Mouse (Mus musculus) lung, postnatal 36 days (tissue): ENCODE data around the gene Sh3bgrl.
A peak's percentile ranks its signal among the peaks of the same experiment; 100 is the strongest.
"Not testable (repeated sequence)": the region's sequence is repeated elsewhere in the genome, so short reads cannot be mapped to it uniquely, and the experiment has no call there.

ENCODE experiments used
- DNase-seq: peaks from one replicate; pipeline ENCODE4 v3.0.0; 2022; ENCODE audit warnings: mixed read lengths

Sh3bgrl gene

DNA sequence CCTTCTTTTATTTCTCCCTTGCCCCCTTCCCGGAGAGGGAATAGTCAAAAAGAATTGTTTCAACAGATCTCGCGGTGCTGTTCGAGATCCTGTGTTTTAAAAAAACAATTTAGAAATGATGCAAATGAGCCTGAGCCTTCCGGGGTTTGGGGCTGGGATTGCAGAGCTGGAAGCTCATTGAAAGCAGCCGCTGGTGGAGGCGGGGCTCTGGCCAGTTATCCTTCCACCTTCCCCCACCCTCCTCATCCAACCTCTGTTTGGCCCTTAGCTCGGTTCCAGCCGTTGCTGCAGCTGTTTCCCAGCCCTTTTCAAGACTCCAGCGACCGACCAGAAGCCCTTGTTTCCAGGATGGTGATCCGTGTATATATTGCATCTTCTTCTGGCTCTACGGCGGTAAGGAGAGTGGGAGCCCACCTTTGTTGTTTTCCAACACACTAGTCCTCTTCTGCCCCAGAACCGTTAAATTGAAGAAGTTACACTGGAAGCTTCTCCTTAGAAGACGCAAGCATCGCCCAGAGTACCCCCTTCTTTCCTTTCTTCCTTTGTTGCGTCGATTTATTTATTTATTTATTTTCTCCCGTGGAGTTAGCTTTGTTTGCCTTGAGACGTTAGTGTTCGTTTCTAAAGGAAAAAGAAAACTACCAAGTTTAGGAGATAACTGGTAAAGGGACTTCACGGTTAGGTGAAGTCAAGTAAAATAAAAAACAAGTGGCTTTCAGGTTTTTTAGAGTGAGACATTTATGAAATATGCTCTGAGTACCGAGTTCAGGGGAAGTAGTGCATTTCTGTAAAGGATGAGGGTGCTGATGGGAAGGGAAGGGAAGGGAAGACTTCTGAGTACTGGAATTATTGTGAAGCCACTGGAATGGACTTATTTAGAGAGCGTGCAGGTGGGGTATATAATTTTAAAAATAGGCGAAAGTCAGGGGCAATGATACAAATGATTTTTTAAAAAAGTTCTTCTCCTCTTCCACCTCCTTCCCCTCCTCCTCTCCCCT lies at the start of gene Sh3bgrl:
TSS of gene Sh3bgrl (plus strand) at position 121 of the 998 bp plus-strand sequence.
- peak; percentile 91 for DNase-seq

DNA sequence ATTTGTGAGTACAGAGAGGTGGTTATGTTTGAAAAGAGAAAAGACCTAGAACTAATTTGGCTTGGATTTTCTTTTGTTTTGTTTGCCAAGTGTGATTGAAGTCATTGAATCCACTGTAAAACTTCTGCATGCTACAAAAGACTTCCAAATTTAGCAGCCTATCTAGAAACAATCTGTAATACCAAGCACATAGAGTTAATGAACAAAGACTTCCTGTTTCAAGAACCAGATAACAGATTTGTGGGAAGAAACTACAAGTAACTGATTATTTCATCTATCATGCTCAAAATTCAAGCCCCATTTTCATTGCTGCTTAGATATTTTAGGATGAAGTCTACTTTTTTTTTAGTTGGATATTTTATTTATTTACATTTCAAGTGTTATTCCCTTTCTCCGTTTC lies 47.4 kb upstream of the Sh3bgrl start:
- DNase-seq, result no peak

DNA sequence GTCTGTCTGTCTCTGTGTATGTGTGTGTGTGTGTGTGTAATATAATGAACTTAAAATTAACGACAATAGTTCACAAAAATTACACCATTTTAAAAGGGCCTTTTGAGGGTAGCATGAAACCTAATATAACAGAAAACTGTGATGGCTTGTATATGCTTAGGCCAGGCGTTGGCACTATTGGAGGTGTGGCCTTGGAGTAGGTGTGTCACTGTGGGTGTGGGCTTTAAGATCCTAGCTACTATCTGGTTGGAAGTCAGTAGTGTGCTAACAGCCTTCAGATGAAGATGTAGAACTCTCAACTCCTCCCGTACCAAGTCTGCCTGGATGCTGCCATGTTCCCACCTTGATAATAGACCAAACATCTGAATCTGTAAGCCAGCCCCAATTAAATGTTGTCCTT lies 23.4 kb upstream of the Sh3bgrl start:
- no peak for DNase-seq

DNA sequence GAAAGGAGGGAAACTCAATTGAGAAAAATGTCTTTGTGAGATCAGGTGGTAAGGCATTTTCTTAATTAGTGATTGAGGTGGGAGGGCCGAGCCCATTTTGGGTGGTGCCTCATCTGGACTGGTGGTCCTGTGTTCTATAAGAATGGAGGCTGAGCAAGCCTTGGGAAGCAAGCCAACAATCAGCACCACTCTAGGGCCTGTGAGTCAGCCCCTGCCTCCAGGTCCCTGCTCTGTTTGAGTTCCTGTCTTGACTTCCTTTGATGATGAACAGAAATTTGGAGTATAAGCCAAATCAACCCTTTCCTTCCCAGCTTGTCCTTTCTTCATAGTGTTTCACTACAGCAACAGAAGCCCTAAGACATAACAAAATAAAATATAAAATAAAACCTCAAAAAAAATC lies 19.4 kb upstream of the Sh3bgrl start:
- DNase-seq, result no peak

DNA sequence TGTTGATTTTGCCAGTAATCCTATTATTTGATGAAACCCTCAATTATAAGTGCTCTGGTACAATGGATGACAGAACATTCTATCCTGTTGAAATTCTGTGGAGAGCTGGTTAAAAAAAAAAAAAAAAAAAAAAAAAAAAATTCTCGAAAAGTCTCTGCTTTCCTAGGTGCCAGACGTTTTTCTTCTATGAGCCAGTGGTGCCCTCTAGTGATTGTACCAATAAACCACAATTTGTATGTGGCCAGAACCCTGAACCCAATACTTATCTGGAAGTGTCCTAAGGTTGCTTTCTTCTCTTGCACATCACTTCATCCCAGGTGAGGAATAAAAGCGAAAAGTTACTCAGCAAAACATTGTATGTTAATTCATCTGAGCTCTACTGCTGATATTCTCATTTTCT lies 18.8 kb upstream of the Sh3bgrl start:
- peak; percentile 50 for DNase-seq

DNA sequence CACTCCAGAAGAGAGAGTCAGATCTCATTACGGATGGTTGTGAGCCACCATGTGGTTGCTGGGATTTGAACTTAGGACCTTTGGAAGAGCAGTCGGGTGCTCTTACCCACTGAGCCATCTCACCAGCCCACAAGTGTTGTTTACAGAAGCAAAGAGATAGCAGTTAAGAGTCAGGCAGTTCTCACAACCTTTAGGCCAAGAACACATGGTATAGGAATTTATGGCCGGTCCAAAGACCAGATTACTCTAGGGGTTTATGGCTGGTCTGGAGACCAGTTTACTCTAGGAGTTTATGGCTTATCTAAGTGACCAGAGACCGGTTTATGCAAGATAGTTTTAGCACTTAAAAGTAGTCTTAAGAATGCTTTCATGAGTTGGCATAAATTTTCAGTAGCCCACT lies 15.8 kb upstream of the Sh3bgrl start:
- DNase-seq, result not testable (repeated sequence)

DNA sequence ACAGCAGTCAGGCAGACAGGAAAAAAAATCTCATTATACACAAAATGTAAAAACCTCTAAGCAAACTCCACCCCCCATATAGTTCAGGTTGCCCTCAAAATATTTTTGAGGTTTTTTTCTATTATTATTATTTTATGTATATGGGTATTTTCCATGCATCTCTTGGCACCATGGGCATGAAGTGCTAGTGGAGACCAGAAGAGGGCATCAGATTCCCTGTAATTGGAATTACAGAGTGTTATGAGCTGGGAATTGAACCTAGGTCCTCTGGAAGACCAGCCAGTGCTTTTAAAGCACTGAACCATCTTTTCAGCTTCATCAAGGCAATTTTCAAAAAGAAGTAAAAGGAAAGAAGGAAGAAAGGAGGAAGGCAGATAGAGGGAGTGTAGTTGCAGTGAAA lies 8.1 kb upstream of the Sh3bgrl start:
- no peak for DNase-seq

DNA sequence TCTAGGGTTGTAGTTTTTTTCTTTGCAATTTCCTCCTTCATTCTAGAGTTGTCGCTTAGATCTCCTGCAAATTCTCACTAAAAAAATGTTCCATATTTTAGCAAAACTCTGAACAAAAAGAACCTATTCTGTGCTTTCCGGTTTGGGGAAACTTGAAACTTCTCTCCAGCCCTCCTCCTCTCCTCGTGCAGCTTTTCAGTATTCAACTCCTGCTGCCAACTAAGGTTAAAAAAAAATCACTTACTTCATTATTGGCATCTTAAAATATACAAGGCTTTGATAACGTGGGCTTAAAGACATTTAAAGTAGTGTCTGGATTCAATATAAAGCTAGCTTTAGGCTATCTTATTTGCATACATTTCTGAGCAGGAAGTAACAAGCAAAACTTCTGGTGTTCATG lies 365 bp upstream of the Sh3bgrl start:
- no peak for DNase-seq

DNA sequence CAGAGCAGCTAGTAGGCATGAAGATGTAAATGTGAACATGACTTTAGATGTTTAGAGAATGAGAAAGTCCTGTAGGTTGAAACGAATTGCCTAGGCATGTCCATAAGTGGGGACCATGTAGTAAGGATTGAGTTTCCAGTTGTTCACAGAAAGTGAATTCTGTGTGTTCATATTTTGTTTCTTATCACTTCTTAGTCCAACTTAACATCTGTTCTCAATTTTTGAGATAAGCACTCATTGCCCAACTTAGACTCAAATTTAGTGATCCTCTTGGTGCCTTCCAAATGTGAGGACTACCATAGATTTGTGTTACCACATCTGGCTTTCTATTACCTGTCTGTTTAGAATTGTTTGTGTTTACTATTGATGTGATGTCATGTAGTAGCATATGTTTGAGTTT lies 3.3 kb downstream of the Sh3bgrl start:
- DNase-seq, result no peak

DNA sequence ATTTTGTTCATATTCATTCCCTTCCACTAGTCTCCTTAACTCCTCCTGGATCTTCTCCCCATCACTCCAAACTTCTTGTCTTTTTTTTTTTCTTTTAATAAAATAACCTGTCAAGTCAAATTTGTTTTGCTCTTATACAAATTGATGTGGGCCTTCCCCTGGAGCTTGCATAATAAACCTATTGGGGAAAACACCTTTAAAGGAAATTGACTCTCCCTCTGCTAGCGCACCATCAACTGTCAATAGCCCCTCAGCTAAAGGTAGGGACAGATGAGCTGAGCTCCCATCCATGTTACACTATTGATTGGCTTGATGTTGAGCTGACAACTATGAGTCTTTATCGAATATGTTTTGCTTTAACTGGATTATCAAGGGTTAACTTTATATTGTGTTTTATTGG lies 5.3 kb downstream of the Sh3bgrl start:
- DNase-seq, result no peak

DNA sequence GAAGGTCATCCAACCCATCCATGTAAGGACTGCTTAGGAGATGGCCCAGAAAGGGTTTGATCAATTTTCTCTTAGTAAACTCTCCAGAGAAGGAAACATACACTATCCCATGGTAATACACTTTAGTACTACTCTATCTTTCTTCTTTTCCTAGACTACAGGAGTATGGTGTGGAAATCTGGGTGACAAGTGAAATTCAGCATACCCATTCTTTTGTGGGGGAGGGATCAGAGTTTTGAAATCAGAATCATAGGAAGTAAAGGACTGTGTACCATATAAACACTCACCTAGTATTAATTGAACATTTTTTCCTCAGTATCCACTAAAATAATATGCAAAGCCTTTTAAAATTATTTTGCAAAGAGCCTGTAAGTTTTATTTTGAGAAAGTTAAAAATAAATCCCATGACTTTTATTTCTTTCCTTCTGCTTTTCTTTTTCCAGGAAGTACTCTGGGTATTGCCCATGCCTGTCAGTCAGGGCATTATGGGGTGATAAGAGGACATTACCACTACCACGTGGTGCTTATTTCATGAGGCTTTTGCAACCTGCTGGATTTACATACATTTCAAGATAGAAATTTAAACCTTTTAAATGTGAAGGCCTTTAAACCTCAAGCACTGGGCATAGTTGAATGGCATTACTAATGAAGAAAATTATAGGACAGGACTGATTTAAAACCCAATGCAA lies 13.1 kb downstream of the Sh3bgrl start:
- DNase-seq, result no peak

DNA sequence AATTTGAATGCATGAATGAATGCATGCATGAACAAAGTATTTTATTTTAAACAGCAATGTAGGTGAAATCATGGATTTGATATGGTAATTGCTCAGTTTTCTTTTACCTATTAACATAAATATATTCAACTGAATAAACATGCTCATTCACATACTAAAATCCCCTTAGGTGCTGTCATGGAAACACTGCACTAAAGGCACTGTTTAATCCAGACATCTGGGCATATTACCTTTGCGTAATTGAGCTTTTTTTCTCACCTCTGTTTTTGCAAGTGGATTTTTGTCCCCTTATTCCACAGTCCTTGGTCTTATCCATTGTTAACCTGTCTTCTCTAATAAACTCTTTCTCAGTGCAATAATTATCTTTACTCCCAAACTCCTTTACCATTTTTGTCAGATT lies 17.7 kb downstream of the Sh3bgrl start:
- DNase-seq, result no peak

DNA sequence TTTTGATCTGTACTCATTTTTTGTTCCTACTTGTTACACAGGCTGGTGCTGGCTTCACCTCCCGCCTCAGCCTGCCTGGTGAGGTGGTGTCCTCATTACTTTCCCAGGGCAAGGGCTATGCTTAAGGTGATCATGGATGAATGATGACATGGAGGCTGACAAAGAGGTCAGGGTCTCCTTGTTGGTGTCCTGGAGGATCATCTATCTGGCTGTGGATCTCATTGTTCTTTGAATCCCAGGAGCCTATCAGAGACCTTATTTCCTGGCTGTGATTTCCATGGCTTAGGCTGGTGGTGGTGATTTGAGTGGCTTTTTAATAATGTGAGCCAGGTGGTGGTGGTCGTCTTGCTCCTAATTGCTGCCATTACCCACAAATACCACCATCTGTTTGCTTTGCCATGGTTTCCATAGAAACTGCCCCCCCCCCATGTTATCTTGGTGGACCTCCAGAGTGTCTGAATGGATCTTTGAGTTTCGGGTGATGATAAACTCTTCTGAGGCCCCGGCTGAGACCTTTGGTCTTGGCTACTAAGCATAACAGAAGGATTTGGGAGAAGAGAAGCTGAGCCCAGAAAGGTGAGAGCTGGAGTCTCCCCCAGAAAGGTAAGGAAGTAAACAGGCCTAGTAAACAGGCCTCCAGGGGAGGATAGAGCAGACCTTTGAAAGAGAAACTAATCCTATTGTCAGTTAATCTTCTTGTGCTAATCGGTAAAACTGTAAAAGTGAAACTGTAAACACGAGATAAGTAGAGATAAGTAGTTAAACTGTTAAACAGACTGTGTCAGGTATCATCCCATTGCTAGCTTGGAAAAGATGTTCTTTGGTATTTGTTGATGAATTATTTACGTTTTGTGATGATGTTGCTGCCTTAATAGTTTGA lies 18.5 kb downstream of the Sh3bgrl start:
- DNase-seq, result no peak

DNA sequence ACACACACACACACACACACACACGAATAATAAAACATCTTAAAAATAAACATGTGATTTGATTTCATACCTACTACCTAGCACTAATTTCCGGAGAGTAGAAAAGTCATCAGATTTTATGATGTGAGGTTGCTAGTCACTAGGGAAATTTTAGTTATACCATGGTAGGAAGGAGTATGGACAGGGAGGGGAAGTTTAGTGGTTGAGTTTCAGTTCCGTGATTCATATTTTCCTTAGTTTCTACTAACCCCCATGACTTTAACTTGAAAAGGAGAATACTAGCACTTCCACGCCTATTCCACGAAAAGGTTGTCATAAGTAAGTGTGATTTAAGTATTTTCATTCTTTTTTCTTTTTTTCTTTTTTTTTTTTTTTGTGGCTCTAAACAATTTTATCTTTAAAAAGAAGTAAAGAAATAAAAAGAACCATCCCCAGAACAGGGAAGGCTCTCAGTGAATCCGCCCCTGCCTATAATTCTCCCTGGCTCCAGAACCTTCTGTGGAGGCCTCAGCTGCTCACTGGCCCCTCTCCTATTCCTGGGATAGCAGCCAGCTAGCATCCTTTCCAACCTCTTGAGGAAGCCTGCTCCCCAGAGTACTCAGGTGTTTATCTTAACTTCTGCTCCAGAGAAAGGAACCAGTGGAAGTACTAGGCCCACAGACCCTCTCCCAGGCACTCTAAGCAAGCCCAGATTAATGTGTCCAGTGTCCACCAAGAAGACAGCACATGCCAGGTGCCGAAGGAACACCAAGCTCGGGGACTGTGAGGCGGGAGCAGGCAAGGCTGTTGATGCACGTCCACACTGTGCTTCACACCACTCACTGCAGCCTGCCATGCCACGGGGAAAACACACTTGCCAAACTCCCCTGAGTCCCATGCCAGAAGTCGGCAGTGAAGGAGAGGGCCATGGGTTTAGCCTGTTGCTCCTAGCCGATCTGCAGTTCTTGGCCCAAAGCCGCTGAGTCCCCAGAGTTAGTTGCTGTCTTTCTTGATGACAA lies 25.0 kb downstream of the Sh3bgrl start:
- DNase-seq, result peak; percentile 45

DNA sequence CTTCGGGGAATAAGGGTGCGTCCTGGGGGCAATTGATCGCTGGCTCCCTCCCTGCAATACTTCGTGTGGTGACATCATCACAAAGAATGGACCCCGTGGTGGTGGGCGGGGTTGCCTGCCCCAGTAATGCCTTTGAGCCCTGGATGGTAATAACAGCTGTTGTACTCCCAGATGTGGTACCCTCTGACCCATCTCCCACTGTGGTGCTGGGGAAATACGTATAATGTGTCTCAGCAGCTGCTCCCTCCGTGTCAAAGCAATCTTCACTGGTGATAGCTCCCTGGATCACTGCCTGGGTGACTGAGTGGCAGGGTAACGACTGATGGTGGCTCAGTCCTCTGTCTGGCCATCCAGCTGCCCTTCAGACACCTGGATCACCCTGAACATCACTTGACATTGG lies 26.0 kb downstream of the Sh3bgrl start:
- DNase-seq, result no peak

DNA sequence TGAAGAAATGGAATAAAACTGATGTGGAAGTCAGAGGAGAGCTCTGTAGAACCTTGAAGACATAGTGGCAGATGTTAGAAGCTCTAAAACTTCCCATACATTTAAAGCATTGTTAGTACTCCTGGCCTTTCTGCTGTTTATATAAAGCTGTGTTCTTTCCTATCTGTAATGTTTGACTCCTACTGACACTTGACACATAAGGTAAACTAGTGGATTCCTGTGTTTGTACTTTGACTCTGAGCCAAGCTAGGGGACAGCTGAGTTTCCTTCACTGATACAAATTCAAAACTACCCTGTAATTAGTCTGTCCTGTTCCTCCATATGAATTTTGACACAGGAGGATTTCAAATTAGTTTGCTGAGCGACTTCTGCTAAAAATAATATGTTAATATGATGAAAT lies 27.5 kb downstream of the Sh3bgrl start:
- peak; percentile 44 for DNase-seq

DNA sequence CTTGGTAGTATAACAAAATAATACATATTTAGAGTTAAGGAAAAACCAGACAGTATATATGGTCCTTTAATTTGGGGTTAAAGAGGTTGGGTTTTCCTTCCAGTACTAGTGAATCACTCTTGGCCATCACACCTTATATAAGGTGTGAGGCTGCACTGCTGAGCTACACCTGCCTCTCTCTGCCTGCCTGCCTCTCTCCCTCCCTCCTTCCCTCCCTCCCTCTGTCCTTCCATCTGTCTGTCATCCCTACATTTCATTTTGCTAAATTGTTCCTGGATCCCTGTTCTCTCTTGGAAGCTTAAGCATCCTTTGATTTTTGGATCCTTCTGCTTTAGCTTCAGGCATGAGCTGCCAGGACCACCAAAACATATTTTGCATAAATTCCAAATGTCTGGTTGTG lies 28.6 kb downstream of the Sh3bgrl start:
- no peak for DNase-seq

DNA sequence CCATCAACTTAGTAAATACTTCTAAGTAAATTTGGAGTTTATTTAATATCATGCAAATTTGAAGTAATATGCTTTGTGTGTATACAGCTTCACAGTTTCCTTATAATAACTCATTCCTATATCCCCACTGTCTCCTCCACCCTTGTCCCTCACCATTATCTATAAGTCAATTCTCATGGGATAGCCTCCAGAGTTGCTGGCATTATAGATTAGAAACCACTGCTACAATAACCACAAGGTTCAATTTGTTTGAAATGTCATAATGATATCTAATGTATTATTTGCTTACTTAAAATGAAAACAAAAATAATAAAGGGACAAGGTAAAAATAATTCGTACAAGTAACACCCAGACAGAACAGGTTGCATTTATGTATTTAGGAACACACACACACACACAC lies 31.7 kb downstream of the Sh3bgrl start:
- no peak for DNase-seq

DNA sequence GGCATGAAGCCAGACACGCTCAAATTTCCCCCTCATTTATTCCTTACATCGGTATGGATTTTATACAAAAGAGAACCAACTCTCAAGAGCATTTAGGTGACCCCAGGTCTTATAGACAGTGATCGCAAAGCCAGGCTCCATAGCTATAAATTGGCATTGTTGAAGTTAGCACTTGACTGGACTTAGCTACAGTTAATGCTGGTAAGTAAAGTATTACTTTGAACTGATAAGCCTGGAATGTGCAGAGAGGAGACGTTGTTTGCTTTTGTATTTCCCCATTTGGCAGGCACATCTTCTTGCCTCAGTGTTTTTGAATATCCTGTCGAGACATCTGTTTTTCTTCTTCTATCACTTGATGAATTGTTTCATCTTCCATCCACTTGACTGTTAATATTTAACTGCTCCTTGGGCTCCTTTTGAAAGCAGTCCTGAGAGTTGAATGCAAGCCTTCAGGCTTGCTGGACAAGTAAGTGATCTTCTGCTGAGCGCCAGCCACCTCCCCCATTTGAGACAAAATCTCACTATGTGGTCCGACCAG lies 32.5 kb downstream of the Sh3bgrl start:
- DNase-seq, result peak; percentile 58

DNA sequence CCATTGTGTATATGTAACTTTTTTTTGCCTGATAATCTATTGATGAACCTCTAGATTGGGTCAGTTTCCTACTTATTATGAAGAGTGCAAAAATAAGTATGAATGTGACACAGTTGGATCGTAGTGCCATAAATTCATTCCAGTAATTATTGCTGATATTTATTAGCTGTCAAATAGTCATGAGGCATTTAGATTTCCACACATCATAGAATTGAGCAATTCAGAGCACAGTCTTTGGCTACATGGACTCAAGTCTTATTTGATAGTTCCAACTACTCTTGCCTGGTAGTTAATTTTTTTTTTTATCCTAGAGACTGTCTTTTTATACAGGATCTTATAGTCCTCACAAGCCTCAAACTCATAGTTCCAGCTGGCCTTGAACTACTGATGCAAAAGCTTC lies 34.9 kb downstream of the Sh3bgrl start:
- no peak for DNase-seq

DNA sequence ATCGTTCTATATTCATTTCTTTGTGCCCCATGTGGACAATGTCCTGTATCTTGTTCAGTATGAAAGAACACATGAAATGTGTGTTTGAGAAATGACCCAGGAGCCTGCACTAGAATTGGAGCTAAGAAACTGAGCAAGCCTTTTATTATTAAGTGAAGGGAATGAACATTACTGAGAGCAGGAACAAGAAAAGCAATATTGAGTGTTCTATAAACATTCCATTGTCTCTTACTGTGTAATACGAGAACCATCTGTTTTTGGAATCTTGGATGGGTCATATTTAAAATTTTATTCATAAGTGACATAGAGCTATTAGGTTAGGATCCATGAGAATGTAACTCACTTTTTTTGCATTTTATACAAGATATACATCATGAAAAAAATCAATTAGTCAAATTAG lies 36.7 kb downstream of the Sh3bgrl start:
- no peak for DNase-seq

DNA sequence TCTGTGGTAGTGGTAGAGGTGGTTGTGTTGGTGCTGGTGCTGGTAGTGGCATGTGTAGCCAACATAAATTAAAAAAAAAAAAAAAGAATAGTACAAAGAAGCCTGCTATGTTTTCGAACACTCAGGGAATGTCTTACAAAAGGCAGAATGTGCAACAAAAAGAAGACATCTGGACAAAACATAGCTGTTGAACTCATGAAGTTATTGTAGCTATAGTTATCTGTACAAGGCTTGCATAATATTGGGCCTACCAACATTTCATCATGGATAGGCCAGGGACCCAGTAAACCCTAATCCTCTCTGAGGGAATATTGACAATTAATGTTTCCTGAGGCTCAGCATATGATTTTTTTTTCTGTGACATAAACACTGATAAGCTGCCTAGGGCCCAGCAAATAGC lies 37.3 kb downstream of the Sh3bgrl start:
- no peak for DNase-seq
